Mouse (Mus musculus): ENCODE results near the gene Acvr1b. TPM values are rescaled to one million over a fixed set of nuclear protein-coding genes. Genes with fewer than 3 reads are reported as not detected.

Gene Acvr1b
- polyA plus RNA-seq, 1 experiment from 2014 or later: 28.0 TPM

DNA sequence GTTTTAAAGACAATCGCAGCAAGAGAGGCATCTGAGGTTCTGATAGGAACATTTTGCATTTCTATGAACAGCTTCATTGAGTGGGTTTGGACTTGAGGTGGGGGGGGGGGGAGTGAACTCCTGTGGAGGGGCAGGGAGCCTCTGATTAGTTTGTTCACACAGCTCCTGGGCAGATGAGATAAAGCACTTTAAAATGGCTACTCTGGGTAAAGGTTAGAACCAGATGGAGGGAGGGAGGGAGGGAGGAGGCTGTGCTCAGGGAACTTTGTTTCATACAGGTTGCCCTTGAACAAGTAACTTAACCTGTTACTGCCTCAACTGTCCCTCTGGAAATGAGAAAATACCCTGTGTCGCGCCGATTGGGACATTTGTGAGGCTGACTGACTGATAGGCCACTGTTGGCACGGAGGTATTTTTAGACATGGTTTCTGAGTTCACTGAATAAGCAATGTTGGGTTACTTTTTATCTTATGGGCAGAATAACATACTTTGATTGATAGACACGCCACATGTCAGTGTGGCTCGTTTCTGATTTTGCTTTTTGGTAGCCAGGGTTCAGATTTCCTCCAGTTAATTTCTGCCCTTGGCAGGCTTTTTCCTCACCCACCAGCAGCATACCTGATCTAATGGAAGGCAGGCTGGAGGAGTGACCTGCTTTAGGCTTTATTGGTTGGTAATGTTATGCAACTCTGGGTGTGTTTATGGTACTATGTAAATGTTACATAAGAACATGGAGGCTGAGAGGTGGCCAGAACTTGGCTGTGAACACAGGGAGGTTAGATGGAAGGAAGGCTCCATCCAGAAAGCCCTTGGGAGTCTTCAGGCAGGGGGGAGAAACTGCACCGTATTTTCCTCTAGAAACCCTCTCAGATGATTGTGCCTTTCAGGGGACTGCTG lies 3.2 kb downstream of the Acvr1b start:
- Histone ChIP-seq H3K27ac (ENCODE audit: low read depth, low read length) (no peak overlapping the region), H3K9me3 (ENCODE audit: control insufficient read depth, low read length) (no peaks in the 10 kb centered on the region), H3K4me3 (ENCODE audit: low read depth, low read length) (no peak overlapping the region), H3K4me1 (ENCODE audit: control insufficient read depth, insufficient read depth, low read length) (peaks cover 42% of the 10 kb centered on the region), H3K4me2 (ENCODE audit: low read depth, low read length) (peak overlapping the region; percentile 83; the same call in 1 of the 2 replicates), H3K9ac (replicated peaks; ENCODE audit: low read depth, low read length) (no peak overlapping the region), H3K27me3 (ENCODE audit: control insufficient read depth, insufficient read depth, low read length) (no peaks in the 10 kb centered on the region), H3K36me3 (ENCODE audit: control insufficient read depth, insufficient read depth, low read length) (no peaks in the 10 kb centered on the region)
- ATAC-seq (ENCODE audit: low read depth): no peak
- 61% methylated on average over 8 of the region's 8 CpGs for WGBS

DNA sequence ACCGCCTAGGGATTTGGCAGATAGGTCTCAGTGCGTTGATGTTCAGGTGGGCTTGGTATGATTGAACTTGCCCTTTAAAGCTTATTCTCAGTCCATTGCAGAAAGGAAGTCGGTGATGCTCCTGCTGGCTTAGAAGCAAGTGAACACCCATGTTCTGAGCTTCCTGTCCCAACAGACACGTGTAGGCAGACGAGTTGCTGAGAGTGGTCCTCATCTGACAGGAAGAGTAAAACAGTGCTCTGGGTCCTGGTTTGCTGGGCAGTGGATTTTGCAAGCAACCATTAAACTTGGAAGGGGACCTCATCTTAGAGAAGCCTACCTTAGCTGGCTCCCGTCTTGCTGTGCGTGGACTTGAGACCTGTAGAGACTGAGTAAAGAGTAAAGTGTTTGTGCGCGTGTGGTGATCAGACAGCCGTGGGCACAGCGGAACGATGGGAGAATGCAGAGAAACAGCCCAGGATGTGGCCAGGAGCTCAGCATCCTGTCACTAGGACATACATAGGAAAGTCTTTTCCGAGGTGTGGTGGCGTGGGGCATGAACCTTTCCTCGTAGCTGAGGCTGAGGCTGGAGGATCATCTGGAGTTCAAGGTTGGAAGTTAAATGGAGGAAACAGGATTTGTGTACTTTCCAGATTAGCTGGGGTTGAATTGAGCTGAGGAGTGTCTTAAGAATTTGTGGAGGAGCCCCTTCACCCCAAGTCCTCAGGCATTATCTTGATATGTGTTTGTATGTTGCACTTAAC lies 6.7 kb downstream of the Acvr1b start:
- Histone ChIP-seq H3K4me3 (ENCODE audit: low read depth, low read length) (no peak overlapping the region), H3K9ac (replicated peaks; ENCODE audit: low read depth, low read length) (no peak overlapping the region), H3K9me3 (ENCODE audit: control insufficient read depth, low read length) (no peaks in the 10 kb centered on the region), H3K27me3 (ENCODE audit: control insufficient read depth, insufficient read depth, low read length) (no peaks in the 10 kb centered on the region), H3K36me3 (ENCODE audit: control insufficient read depth, insufficient read depth, low read length) (no peaks in the 10 kb centered on the region), H3K27ac (ENCODE audit: low read depth, low read length) (no peak overlapping the region), H3K4me1 (ENCODE audit: control insufficient read depth, insufficient read depth, low read length) (peaks cover 42% of the 10 kb centered on the region), H3K4me2 (ENCODE audit: low read depth, low read length) (no peak overlapping the region)
- ATAC-seq (ENCODE audit: low read depth): no peak
- WGBS: 52% methylated on average over 15 of the region's 15 CpGs

DNA sequence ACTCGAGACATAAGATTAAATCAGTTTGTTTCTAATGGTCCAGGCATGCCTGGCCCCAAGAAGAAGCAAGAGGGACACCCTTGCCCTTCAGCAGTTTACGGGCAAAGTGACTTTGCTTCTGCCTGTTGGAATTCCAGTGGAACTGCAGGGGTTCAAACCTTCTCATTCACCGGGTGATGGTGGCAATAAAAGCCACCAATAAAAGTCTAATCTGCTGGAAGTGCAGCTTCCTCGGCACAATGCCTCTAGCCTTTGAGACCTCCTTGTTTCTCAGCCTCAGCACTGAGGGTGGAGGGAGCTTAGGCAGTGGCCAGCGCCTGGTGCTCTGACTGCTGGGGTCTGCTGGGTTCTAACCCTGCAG lies 7.2 kb downstream of the Acvr1b start:
- Histone ChIP-seq H3K4me1 (ENCODE audit: control insufficient read depth, insufficient read depth, low read length) (peaks cover 36% of the 10 kb centered on the region), H3K27me3 (ENCODE audit: control insufficient read depth, insufficient read depth, low read length) (no peaks in the 10 kb centered on the region), H3K4me3 (ENCODE audit: low read depth, low read length) (no peak overlapping the region), H3K9ac (replicated peaks; ENCODE audit: low read depth, low read length) (no peak overlapping the region), H3K27ac (ENCODE audit: low read depth, low read length) (no peak overlapping the region), H3K36me3 (ENCODE audit: control insufficient read depth, insufficient read depth, low read length) (no peaks in the 10 kb centered on the region), H3K9me3 (ENCODE audit: control insufficient read depth, low read length) (no peaks in the 10 kb centered on the region), H3K4me2 (ENCODE audit: low read depth, low read length) (no peak overlapping the region)
- ATAC-seq (ENCODE audit: low read depth): no peak
- WGBS: 9% methylated on average over 5 of the region's 5 CpGs

DNA sequence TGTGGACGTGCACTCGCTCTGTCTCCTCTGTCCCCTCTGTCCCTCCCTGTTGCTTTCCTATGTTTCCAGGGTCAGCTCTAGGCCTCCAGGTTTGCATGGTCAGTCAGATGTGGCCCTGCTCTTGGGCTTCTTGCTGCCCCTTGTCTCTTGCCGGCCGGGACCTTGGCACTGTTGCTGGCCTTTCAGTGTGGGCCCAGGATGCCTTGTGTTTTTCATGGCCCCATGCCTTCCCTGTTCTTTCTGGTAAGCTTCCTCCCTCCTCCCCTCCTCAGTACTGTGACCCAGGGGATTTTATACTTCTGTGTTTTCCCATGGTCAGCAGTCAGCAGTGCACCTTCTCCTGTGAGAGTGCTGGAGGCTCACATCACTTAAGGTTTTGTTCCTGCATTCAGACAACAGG lies 7.6 kb downstream of the Acvr1b start:
- Histone ChIP-seq H3K9me3 (ENCODE audit: control insufficient read depth, low read length) (no peaks in the 10 kb centered on the region), H3K36me3 (ENCODE audit: control insufficient read depth, insufficient read depth, low read length) (no peaks in the 10 kb centered on the region), H3K4me1 (ENCODE audit: control insufficient read depth, insufficient read depth, low read length) (peaks cover 32% of the 10 kb centered on the region), H3K27ac (ENCODE audit: low read depth, low read length) (no peak overlapping the region), H3K4me3 (ENCODE audit: low read depth, low read length) (no peak overlapping the region), H3K9ac (replicated peaks; ENCODE audit: low read depth, low read length) (no peak overlapping the region), H3K4me2 (ENCODE audit: low read depth, low read length) (no peak overlapping the region), H3K27me3 (ENCODE audit: control insufficient read depth, insufficient read depth, low read length) (no peaks in the 10 kb centered on the region)
- 10% methylated on average over 4 of the region's 4 CpGs for WGBS
- ATAC-seq (ENCODE audit: low read depth): no peak

DNA sequence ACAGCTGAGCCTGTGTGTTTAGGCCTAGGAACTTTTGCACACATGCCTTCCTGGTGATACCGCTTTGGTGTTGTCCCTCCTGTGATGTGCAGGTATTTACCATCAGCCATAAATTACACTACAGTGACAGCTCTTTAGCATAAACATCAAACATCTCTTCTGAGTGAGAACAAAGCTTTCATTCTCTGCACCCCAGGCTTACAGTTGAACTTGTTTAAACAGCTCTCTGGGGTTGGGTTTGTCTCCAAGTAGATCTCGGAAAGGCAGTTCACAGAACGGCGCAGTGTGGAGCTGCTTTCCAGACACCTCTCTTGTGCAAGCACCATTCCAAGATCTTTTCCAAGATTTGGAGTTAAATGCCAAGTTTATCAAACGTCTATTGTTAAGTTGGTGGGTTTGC lies 8.8 kb downstream of the Acvr1b start:
- Histone ChIP-seq H3K27ac (ENCODE audit: low read depth, low read length) (no peak overlapping the region), H3K9ac (replicated peaks; ENCODE audit: low read depth, low read length) (no peak overlapping the region), H3K4me3 (ENCODE audit: low read depth, low read length) (no peak overlapping the region), H3K4me2 (ENCODE audit: low read depth, low read length) (no peak overlapping the region), H3K4me1 (ENCODE audit: control insufficient read depth, insufficient read depth, low read length) (peaks cover 23% of the 10 kb centered on the region), H3K36me3 (ENCODE audit: control insufficient read depth, insufficient read depth, low read length) (no peaks in the 10 kb centered on the region), H3K27me3 (ENCODE audit: control insufficient read depth, insufficient read depth, low read length) (no peaks in the 10 kb centered on the region), H3K9me3 (ENCODE audit: control insufficient read depth, low read length) (no peaks in the 10 kb centered on the region)
- no peak for ATAC-seq (ENCODE audit: low read depth)
- 10% methylated on average over 5 of the region's 5 CpGs for WGBS

DNA sequence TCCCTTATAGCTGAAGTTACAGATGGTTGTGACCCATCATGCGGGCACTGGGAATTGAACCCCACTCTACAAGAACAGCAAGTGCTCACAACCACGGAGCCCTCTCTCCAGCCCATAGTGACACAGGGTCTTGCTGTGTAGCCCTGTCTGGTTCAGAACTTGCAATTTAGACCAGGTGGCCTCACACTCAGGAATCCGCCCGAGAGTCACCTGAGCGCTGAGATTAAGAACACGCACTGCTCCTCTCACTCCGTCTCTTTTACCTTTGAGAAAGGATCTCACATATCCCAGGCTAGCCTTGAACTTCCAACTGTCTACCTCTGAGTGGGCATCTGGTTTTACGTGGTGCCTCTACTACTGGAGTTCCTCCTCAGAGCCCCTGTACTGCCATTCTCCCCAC lies 10.4 kb downstream of the Acvr1b start:
- Histone ChIP-seq H3K9ac (replicated peaks; ENCODE audit: low read depth, low read length) (no peak overlapping the region), H3K27ac (ENCODE audit: low read depth, low read length) (no peak overlapping the region), H3K4me2 (ENCODE audit: low read depth, low read length) (no peak overlapping the region), H3K27me3 (ENCODE audit: control insufficient read depth, insufficient read depth, low read length) (no peaks in the 10 kb centered on the region), H3K4me1 (ENCODE audit: control insufficient read depth, insufficient read depth, low read length) (peaks cover 16% of the 10 kb centered on the region), H3K36me3 (ENCODE audit: control insufficient read depth, insufficient read depth, low read length) (no peaks in the 10 kb centered on the region), H3K9me3 (ENCODE audit: control insufficient read depth, low read length) (no peaks in the 10 kb centered on the region), H3K4me3 (ENCODE audit: low read depth, low read length) (no peak overlapping the region)
- 95% methylated on average over 8 of the region's 8 CpGs for WGBS
- ATAC-seq (ENCODE audit: low read depth): no peak

DNA sequence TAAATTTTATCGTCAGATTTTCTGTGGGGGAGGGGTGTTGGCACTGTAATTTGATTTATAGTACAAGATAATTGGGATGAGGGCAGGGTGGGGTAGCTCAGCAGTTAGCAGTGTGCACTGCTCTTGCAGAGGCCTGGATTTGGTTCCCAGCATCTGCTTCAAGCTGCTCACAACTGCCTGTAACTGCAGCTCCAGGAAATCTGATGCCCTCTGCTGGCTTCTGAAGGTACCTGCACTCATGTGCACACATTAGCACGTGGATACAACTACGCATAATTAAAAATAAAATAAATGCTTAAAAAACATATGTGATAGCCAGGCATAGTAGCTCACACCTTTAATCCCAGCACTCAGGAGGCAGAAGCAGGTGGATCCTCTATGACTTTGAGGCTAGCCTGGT lies 11.7 kb downstream of the Acvr1b start:
- 94% methylated on average over 3 of the region's 3 CpGs for WGBS
- no peak for ATAC-seq (ENCODE audit: low read depth)
- Histone ChIP-seq H3K9ac (replicated peaks; ENCODE audit: low read depth, low read length) (no peak overlapping the region), H3K4me1 (ENCODE audit: control insufficient read depth, insufficient read depth, low read length) (peaks cover 19% of the 10 kb centered on the region), H3K36me3 (ENCODE audit: control insufficient read depth, insufficient read depth, low read length) (no peaks in the 10 kb centered on the region), H3K27ac (ENCODE audit: low read depth, low read length) (no peak overlapping the region), H3K4me3 (ENCODE audit: low read depth, low read length) (no peak overlapping the region), H3K27me3 (ENCODE audit: control insufficient read depth, insufficient read depth, low read length) (no peaks in the 10 kb centered on the region), H3K4me2 (ENCODE audit: low read depth, low read length) (no peak overlapping the region), H3K9me3 (ENCODE audit: control insufficient read depth, low read length) (no peaks in the 10 kb centered on the region)

DNA sequence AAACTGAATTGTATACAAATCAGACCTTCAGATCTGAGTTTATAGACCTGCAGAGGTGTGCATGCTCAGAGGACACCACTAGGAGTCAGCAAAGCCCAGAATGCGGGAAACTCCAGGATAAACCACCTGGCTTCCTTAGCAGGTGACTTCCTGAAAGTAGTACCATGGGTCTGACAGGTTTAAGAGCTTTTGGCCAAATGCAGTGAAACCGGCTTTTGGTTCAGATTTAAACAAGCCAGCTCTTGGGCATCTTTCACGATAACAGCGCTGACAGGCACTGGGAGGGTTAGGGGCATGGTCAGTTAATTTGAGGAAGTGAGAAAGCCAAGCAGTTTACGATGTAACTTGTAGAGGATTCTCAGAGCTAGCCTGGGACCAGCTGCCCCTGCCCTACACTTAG lies 14.0 kb downstream of the Acvr1b start:
- peaks cover 13% of the 10 kb centered on the region for H3K4me1 ChIP-seq (ENCODE audit: control insufficient read depth, insufficient read depth, low read length)
- H3K4me3 ChIP-seq (ENCODE audit: low read depth, low read length): no peak overlapping the region
- H3K9ac ChIP-seq (replicated peaks; ENCODE audit: low read depth, low read length): no peak overlapping the region
- WGBS: 84% methylated on average over 5 of the region's 5 CpGs
- H3K27me3 ChIP-seq (ENCODE audit: control insufficient read depth, insufficient read depth, low read length): no peaks in the 10 kb centered on the region
- no peaks in the 10 kb centered on the region for H3K9me3 ChIP-seq (ENCODE audit: control insufficient read depth, low read length)
- H3K27ac ChIP-seq (ENCODE audit: low read depth, low read length): no peak overlapping the region
- H3K4me2 ChIP-seq (ENCODE audit: low read depth, low read length): no peak overlapping the region
- no peak for ATAC-seq (ENCODE audit: low read depth)
- H3K36me3 ChIP-seq (ENCODE audit: control insufficient read depth, insufficient read depth, low read length): no peaks in the 10 kb centered on the region
